Mouse (Mus musculus): ENCODE data around the gene 4930486L24Rik. TPM values are rescaled to one million over a fixed set of nuclear protein-coding genes. Genes with fewer than 3 reads are reported as not detected.
"Not testable (repeated sequence)": the region's sequence is repeated elsewhere in the genome, so short reads cannot be mapped to it uniquely, and the experiment has no call there.

4930486L24Rik gene
- polyA plus RNA-seq (2015; fragmentation: Nextera tagmentation; extraction: Ambion mirVana), result 0.33 TPM in 1 of 2 replicates, not detected in the other

DNA sequence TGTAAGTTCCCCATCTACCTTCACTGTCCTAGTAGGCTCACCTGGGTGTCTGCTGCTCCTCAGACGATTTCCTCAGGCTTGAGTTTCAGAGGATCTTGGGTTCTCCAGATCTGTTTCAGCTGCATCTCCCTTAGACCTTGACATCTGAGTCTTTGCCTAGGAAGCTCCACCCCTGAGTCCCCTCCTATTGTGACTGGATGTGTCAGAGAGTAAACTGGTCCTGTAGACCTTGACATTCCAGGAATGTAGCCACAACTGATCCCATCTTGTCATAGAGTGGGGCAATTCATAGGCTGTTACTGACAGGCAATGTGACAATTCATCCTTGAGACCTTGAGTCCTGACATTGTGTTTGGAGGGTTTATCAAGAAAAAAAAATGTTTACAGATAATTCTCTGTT lies at the start of gene 4930486L24Rik:
Gene 4930486L24Rik (minus strand): TSS at position 195 of the 400 bp plus-strand sequence.
- no peaks in the 10 kb centered on the region for H3K27me3 ChIP-seq (replicated peaks; ENCODE audit: control insufficient read depth, insufficient read depth, low read length)
- 62% methylated on average over 1 of the region's 1 CpGs for WGBS

GRCm38 (mm10) chr13:60904780-60905179 lies 40.5 kb upstream of the 4930486L24Rik start, which contains the start of gene Tpbpb:
TSS of gene Tpbpb (minus strand) at chr13:60904880.
- H3K4me1 ChIP-seq (ENCODE audit: control insufficient read depth, insufficient read depth, low read depth, low read length); H3K9ac ChIP-seq (ENCODE audit: low read depth, low read length); H3K36me3 ChIP-seq (ENCODE audit: control insufficient read depth, insufficient read depth, low read length); H3K9me3 ChIP-seq (ENCODE audit: control insufficient read depth, low read length); H3K27me3 ChIP-seq (replicated peaks; ENCODE audit: control insufficient read depth, insufficient read depth, low read length); H3K27ac ChIP-seq (ENCODE audit: low read depth, low read length); H3K4me2 ChIP-seq (ENCODE audit: low read length); ATAC-seq; H3K4me3 ChIP-seq (ENCODE audit: low read length): not testable (repeated sequence)
- 83% methylated on average over 2 of the region's 2 CpGs for WGBS

More for the DNA sequence above, at the start of gene 4930486L24Rik:
- Histone ChIP-seq H3K4me2 (ENCODE audit: low read length) (no peak within 1 kb of the TSS), H3K9ac (ENCODE audit: low read depth, low read length) (no peak within 1 kb of the TSS), H3K4me1 (ENCODE audit: control insufficient read depth, insufficient read depth, low read depth, low read length) (no peaks in the 10 kb centered on the region), H3K9me3 (ENCODE audit: control insufficient read depth, low read length) (no peaks in the 10 kb centered on the region), H3K36me3 (ENCODE audit: control insufficient read depth, insufficient read depth, low read length) (no peaks in the 10 kb centered on the region), H3K4me3 (ENCODE audit: low read length) (no peak within 1 kb of the TSS), H3K27ac (ENCODE audit: low read depth, low read length) (no peak within 1 kb of the TSS)
- ATAC-seq, result no peak

DNA sequence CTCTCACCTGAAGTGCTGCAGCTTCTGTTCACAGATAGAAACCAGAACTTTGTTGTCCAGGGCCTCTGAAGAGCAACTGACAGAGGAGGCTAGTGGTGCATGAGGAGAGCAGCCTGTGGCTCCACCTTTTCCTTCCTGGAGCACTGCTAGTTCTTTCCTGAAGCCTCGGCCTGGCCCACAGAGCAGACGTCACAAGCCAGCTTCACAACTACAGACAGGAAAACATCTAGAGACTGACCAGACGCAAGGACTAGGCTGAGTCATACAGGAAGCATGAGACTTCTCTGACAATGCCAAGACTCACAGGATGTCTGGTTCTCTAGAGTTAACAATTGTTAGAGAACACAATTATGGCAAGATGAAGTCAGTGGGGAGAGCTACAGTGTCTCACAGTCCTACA lies 33.1 kb upstream of the 4930486L24Rik start, which contains the start of gene Ctla2b:
Gene Ctla2b (minus strand): TSS at position 120 of the 400 bp plus-strand sequence.
- WGBS, result 85% methylated on average over 3 of the region's 3 CpGs
- H3K27me3 ChIP-seq (replicated peaks; ENCODE audit: control insufficient read depth, insufficient read depth, low read length), result no peaks in the 10 kb centered on the region
- H3K27ac ChIP-seq (ENCODE audit: low read depth, low read length), result no peak within 1 kb of the TSS
- no peak within 1 kb of the TSS for H3K4me2 ChIP-seq (ENCODE audit: low read length)
- H3K4me3 ChIP-seq (ENCODE audit: low read length), result no peak within 1 kb of the TSS
- no peak within 1 kb of the TSS for H3K9ac ChIP-seq (ENCODE audit: low read depth, low read length)
- no peak for ATAC-seq
- H3K36me3 ChIP-seq (ENCODE audit: control insufficient read depth, insufficient read depth, low read length), result no peaks in the 10 kb centered on the region
- no peaks in the 10 kb centered on the region for H3K9me3 ChIP-seq (ENCODE audit: control insufficient read depth, low read length)
- no peaks in the 10 kb centered on the region for H3K4me1 ChIP-seq (ENCODE audit: control insufficient read depth, insufficient read depth, low read depth, low read length)

- not testable (repeated sequence) for H3K27ac ChIP-seq (ENCODE audit: low read depth, low read length); H3K36me3 ChIP-seq (ENCODE audit: control insufficient read depth, insufficient read depth, low read length); H3K27me3 ChIP-seq (replicated peaks; ENCODE audit: control insufficient read depth, insufficient read depth, low read length); H3K9me3 ChIP-seq (ENCODE audit: control insufficient read depth, low read length); H3K4me2 ChIP-seq (ENCODE audit: low read length); H3K9ac ChIP-seq (ENCODE audit: low read depth, low read length); ATAC-seq; H3K4me3 ChIP-seq (ENCODE audit: low read length); H3K4me1 ChIP-seq (ENCODE audit: control insufficient read depth, insufficient read depth, low read depth, low read length)
- WGBS, result 85% methylated on average over 8 of the region's 8 CpGs
Observed at GRCm38 (mm10) chr13:60896794-60897193, 32.5 kb upstream of the 4930486L24Rik start, which contains the start of gene Gm49392. TSS of gene Gm49392 (minus strand) at chr13:60896894.

DNA sequence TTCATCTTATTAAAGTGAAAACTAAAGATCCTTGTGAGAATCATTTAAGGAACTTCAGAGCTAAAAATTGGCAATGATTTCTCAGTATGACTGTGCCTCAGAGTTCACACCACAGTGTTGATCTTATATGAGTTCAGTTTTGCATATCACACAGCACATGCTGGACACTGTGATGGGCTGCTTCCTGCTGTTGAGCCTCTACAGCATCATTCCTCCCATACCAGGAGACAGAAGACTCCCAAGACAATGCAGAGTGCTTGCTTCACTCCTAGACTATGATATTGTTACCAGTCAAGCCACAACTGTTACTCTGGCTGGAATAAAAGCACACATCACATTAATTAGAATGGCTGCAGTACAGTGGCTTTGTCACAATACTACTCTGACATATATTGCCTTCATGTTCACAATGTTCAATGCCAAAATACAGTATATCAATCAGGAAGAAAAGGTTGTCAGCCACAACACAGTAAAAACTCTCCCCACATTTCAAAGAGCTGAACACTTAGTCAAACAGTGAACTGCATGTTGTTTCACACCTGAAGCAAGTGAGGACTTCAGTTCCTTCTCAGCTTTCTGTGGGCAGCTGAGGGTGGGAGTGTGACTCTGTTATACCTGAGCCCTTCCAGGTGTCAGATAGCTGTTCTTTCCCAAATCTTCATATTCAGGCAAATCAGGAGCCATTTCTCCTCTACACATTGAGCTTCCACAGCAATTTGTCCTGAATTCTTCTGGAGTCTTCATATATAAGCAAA lies 31.3 kb upstream of the 4930486L24Rik start:
- Histone ChIP-seq H3K4me2 (ENCODE audit: low read length) (no peak overlapping the region), H3K36me3 (ENCODE audit: control insufficient read depth, insufficient read depth, low read length) (no peaks in the 10 kb centered on the region), H3K4me1 (ENCODE audit: control insufficient read depth, insufficient read depth, low read depth, low read length) (no peaks in the 10 kb centered on the region), H3K9ac (ENCODE audit: low read depth, low read length) (no peak overlapping the region), H3K27ac (ENCODE audit: low read depth, low read length) (no peak overlapping the region), H3K9me3 (ENCODE audit: control insufficient read depth, low read length) (no peaks in the 10 kb centered on the region), H3K4me3 (ENCODE audit: low read length) (no peak overlapping the region), H3K27me3 (replicated peaks; ENCODE audit: control insufficient read depth, insufficient read depth, low read length) (no peaks in the 10 kb centered on the region)
- no peak for ATAC-seq

DNA sequence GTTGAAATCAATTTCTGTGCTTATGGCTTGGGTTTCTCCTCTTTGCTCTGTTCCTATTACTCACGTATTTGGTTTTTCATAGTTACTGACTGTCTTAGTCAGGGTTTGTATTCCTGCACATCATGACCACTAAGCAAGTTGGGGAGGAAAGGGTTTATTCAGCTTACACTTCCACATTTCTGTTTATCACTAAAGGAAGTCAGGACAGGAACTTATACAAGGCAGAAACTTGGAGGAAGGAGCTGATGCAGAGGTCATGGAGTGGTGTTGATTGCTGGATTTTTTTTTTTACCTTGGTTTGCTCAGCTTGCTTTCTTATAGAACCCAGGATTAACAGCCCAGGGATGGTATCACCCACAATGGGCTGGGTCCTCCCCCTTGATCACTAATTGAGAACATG lies 28.0 kb upstream of the 4930486L24Rik start:
- no peak overlapping the region for H3K4me3 ChIP-seq (ENCODE audit: low read length)
- H3K4me1 ChIP-seq (ENCODE audit: control insufficient read depth, insufficient read depth, low read depth, low read length), result no peaks in the 10 kb centered on the region
- whole genome bisulfite sequencing, result 89% methylated on average over 1 of the region's 1 CpGs
- H3K9me3 ChIP-seq (ENCODE audit: control insufficient read depth, low read length), result no peaks in the 10 kb centered on the region
- H3K4me2 ChIP-seq (ENCODE audit: low read length), result no peak overlapping the region
- H3K27me3 ChIP-seq (replicated peaks; ENCODE audit: control insufficient read depth, insufficient read depth, low read length), result no peaks in the 10 kb centered on the region
- H3K36me3 ChIP-seq (ENCODE audit: control insufficient read depth, insufficient read depth, low read length), result no peaks in the 10 kb centered on the region
- ATAC-seq, result no peak
- H3K27ac ChIP-seq (ENCODE audit: low read depth, low read length), result no peak overlapping the region
- no peak overlapping the region for H3K9ac ChIP-seq (ENCODE audit: low read depth, low read length)

- ATAC-seq, result no peak
- Histone ChIP-seq H3K27ac (ENCODE audit: low read depth, low read length) (no peak overlapping the region), H3K36me3 (ENCODE audit: control insufficient read depth, insufficient read depth, low read length) (no peaks in the 10 kb centered on the region), H3K27me3 (replicated peaks; ENCODE audit: control insufficient read depth, insufficient read depth, low read length) (no peaks in the 10 kb centered on the region), H3K4me2 (ENCODE audit: low read length) (no peak overlapping the region), H3K9me3 (ENCODE audit: control insufficient read depth, low read length) (no peaks in the 10 kb centered on the region), H3K9ac (ENCODE audit: low read depth, low read length) (no peak overlapping the region), H3K4me1 (ENCODE audit: control insufficient read depth, insufficient read depth, low read depth, low read length) (no peaks in the 10 kb centered on the region), H3K4me3 (ENCODE audit: low read length) (no peak overlapping the region)
- 88% methylated on average over 4 of the region's 4 CpGs for whole genome bisulfite sequencing
Observed at GRCm38 (mm10) chr13:60848241-60849120, 15.8 kb downstream of the 4930486L24Rik start.

- Histone ChIP-seq H3K27me3 (replicated peaks; ENCODE audit: control insufficient read depth, insufficient read depth, low read length) (no peaks in the 10 kb centered on the region), H3K4me2 (ENCODE audit: low read length) (no peak overlapping the region), H3K4me1 (ENCODE audit: control insufficient read depth, insufficient read depth, low read depth, low read length) (no peaks in the 10 kb centered on the region), H3K9me3 (ENCODE audit: control insufficient read depth, low read length) (no peaks in the 10 kb centered on the region), H3K4me3 (ENCODE audit: low read length) (no peak overlapping the region), H3K27ac (ENCODE audit: low read depth, low read length) (no peak overlapping the region), H3K36me3 (ENCODE audit: control insufficient read depth, insufficient read depth, low read length) (no peaks in the 10 kb centered on the region), H3K9ac (ENCODE audit: low read depth, low read length) (no peak overlapping the region)
- WGBS, result 76% methylated on average over 8 of the region's 8 CpGs
- no peak for ATAC-seq
Observed at GRCm38 (mm10) chr13:60843153-60843552, 21.1 kb downstream of the 4930486L24Rik start.

DNA sequence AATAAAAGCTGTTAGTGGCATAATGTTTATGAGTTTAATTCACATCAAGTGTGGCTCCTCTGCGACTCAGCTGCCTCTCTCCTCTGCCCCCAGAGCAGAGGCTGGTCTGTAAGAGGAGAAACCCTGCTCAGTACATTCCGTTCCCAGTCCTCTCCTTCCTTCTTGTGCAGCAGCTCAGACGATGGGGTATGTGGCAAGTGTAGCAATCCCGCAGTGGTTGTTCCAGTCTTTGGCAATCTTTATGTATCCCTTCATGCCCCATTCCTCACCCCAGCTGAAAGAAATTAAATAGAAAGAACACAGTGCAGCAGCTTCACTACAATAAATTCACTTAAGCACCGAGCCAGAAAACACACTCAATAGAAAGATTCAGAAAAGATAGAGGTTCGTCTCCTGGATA lies 21.6 kb downstream of the 4930486L24Rik start:
- ATAC-seq, result no peak
- WGBS, result 75% methylated on average over 6 of the region's 6 CpGs
- no peak overlapping the region for H3K4me3 ChIP-seq (ENCODE audit: low read length)
- no peak overlapping the region for H3K4me2 ChIP-seq (ENCODE audit: low read length)
- H3K27me3 ChIP-seq (replicated peaks; ENCODE audit: control insufficient read depth, insufficient read depth, low read length), result no peaks in the 10 kb centered on the region
- H3K9ac ChIP-seq (ENCODE audit: low read depth, low read length), result no peak overlapping the region
- H3K4me1 ChIP-seq (ENCODE audit: control insufficient read depth, insufficient read depth, low read depth, low read length), result no peaks in the 10 kb centered on the region
- H3K9me3 ChIP-seq (ENCODE audit: control insufficient read depth, low read length), result no peaks in the 10 kb centered on the region
- no peak overlapping the region for H3K27ac ChIP-seq (ENCODE audit: low read depth, low read length)
- no peaks in the 10 kb centered on the region for H3K36me3 ChIP-seq (ENCODE audit: control insufficient read depth, insufficient read depth, low read length)

Measured in hindbrain, embryonic 16.5 days (tissue).